Mouse (Mus musculus): ENCODE results near the gene Faf2.

Gene Faf2

GRCm38 (mm10) chr13:54680184-54680853 is 58.7 kb downstream of the Faf2 start:
- in situ Hi-C loops (cut with MseI, MboI) = no loop called here

GRCm38 (mm10) chr13:54681291-54681690 is 59.7 kb downstream of the Faf2 start:
- in situ Hi-C loops (cut with MseI, MboI) = no loop called here

GRCm38 (mm10) chr13:54683301-54683700 is 61.7 kb downstream of the Faf2 start:
- in situ Hi-C loops (cut with MseI, MboI) = no loop called here

GRCm38 (mm10) chr13:54684140-54684896 is 62.7 kb downstream of the Faf2 start:
- in situ Hi-C loops (cut with MseI, MboI) = no loop called here

- in situ Hi-C loops (cut with MseI, MboI) = no loop called here
These were observed 63.6 kb downstream of the Faf2 start for GRCm38 (mm10) chr13:54685174-54685573.

- in situ Hi-C loops (cut with MseI, MboI) = no loop called here
These were observed 64.8 kb downstream of the Faf2 start for GRCm38 (mm10) chr13:54686139-54687053.

GRCm38 (mm10) chr13:54687096-54687495 is 65.5 kb downstream of the Faf2 start:
- in situ Hi-C loops (cut with MseI, MboI) = no loop called here

GRCm38 (mm10) chr13:54687575-54688424 is 66.2 kb downstream of the Faf2 start:
- in situ Hi-C loops (cut with MseI, MboI) = no loop called here

- in situ Hi-C loops (cut with MseI, MboI) = no loop called here
These were observed 68.7 kb downstream of the Faf2 start for GRCm38 (mm10) chr13:54690151-54690740.

- in situ Hi-C loops (cut with MseI, MboI) = no loop called here
These were observed 70.2 kb downstream of the Faf2 start for GRCm38 (mm10) chr13:54691737-54692136.

- in situ Hi-C loops (cut with MseI, MboI) = no loop called here
These were observed 71.3 kb downstream of the Faf2 start for GRCm38 (mm10) chr13:54692711-54693557.

GRCm38 (mm10) chr13:54693558-54694347 is 72.2 kb downstream of the Faf2 start, which contains the start of gene Rnf44:
Gene Rnf44, minus strand, starts transcription at chr13:54693907.
- in situ Hi-C loops (cut with MseI, MboI) = no loop called here

GRCm38 (mm10) chr13:54694348-54695060 is 72.9 kb downstream of the Faf2 start:
- in situ Hi-C loops (cut with MseI, MboI) = no loop called here

GRCm38 (mm10) chr13:54695479-54696230 is 74.1 kb downstream of the Faf2 start:
- in situ Hi-C loops (cut with MseI, MboI) = no loop called here

- in situ Hi-C loops (cut with MseI, MboI) = no loop called here
These were observed 79.7 kb downstream of the Faf2 start, which contains the start of gene Cdhr2 for GRCm38 (mm10) chr13:54701243-54701642. Gene Cdhr2, plus strand, starts transcription at chr13:54701461.

- in situ Hi-C loops (cut with MseI, MboI) = no loop called here
These were observed 80.9 kb downstream of the Faf2 start for GRCm38 (mm10) chr13:54702507-54702906.

GRCm38 (mm10) chr13:54704890-54705289 is 83.3 kb downstream of the Faf2 start:
- in situ Hi-C loops (cut with MseI, MboI) = no loop called here

Data from mouse trophoblast stem cell (cell line).